Mouse (Mus musculus): ENCODE data around the gene Ubc. TPM values are rescaled to one million over a fixed set of nuclear protein-coding genes. Genes with fewer than 3 reads are reported as not detected.
A peak's percentile ranks its signal among the peaks of the same experiment; 100 is the strongest.
"Not testable (repeated sequence)": the region's sequence is repeated elsewhere in the genome, so short reads cannot be mapped to it uniquely, and the experiment has no call there.

Ubc gene
- 1,000 to 10,000 TPM in 1 of 2 experiments, 100 to 1,000 TPM in 1; 856 to 1,567 TPM for total RNA-seq (2021)

- DNase-seq: peak; percentile 91 to 94
- intact Hi-C loops (cut with DNase I): loop anchor here (2.0 kb wide), 1 partner anchor 15 kb away; no protein-coding TSS in a partner anchor
Measured at GRCm38 (mm10) chr5:125389579-125390441, at the start of gene Ubc. Gene Ubc, minus strand, starts transcription at chr5:125390202.

GRCm38 (mm10) chr5:125434347-125434746 lies 44.3 kb upstream of the Ubc start:
- intact Hi-C loops (cut with DNase I); DNase-seq: not testable (repeated sequence)

DNA sequence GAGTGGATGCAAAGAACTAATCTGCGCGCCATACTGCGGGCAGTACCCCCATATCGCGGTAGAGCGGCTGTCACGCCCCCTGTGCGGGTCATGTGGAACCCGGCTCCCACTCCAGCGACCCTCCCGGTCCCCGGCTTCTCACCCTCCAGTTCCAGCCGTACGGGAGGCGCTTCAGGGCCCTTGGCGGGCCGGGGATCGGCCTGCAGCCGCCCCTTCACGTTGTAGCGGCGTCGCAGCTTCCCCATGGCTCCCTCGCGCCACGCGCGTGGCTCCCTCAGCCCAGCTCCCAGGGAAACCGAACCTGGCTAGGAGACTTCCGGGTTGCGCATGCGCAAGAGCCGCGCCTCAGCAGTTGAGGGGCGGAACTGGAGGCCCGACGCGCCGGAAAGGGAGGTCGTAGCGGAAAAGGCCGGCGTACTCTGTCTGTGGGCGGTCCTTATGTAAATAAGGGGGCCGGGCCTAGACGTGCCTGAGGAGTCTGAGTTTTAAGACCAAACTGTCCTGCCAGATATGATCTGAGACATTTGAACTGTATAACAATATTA lies 43.9 kb upstream of the Ubc start, which contains the start of gene Dhx37:
TSS of gene Dhx37 (minus strand) at position 329 of the 545 bp plus-strand sequence.
- intact Hi-C loops (cut with DNase I): loop anchor here (2.0 kb wide), 1 partner anchor 19 kb away; no protein-coding TSS in a partner anchor
- peak; percentile 90 to 92 for DNase-seq

- intact Hi-C loops (cut with DNase I): loop anchor here (2.0 kb wide), 1 partner anchor 18 kb away; no protein-coding TSS in a partner anchor
- not testable (repeated sequence) for DNase-seq
Measured at GRCm38 (mm10) chr5:125432324-125432723, 42.3 kb upstream of the Ubc start.

DNA sequence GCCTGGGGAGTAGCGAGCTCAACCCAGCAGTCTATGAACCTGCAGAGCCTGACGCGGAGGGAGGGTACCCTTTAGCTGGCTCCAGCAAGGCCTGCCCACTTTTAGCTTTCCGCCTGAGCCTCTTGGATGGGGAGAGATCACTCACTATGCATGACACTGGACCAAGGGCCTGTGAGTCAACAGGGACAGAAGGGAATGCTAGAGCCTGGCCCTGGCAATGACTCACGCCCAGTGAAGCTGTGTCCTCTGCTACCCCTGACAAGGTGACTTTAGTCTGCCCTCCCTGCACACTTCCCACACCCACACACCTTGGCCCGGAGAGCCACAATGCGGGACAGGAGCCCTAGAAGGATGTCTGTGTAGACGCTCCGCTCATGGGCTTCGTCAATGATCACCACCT lies 36.3 kb upstream of the Ubc start:
- no peak for DNase-seq
- intact Hi-C loops (cut with DNase I): no loop called here

DNA sequence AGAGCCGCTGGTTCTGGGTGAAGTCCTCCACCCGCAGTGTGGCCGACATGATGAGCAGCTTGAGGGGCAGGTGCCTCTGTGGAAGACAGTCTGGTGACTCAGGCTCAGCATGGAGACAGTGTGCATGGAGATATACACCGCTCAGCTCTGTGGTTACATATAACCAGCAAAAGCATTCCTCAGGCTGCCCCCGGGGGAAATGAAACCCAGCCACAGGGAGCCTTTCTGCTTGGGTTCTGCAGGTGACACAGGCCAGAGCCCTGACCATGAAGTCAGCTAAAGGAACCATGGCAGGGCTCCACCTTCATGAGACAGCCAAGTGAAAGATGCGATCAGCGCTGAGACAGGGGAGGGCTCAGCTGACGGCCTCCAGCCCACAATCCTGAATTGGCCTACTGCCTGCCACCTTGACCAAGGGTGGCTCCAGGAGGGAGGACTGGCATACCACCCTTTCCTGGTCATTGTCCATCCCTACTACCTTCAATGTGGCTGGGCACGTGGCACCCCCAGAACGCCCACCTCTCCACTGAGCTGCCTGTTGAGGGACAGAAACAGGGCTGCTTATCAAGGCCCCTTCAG lies 35.8 kb upstream of the Ubc start:
- no peak for DNase-seq
- intact Hi-C loops (cut with DNase I): no loop called here

GRCm38 (mm10) chr5:125419124-125419523 lies 29.1 kb upstream of the Ubc start:
- no peak for DNase-seq
- intact Hi-C loops (cut with DNase I): no loop called here

DNA sequence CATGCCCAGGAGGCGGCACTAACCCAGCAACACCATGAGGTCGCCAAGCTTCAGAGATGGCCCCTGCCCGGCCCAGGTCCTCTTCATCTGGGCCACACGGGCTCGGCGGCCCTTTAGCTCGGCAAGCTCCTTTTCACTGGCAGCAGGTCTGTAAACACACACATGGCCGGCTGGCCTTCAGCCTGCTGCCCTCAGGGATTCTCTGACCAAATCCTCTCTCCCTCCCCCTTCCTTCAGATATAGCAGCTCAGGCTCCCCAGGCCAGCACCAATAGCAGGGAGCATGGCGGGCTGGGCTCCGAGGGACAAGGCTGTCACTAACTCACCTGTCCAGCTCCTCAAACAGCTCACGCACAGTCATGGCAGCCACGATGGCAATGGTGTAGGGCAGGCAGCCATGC lies 28.6 kb upstream of the Ubc start:
- DNase-seq: no peak

DNA sequence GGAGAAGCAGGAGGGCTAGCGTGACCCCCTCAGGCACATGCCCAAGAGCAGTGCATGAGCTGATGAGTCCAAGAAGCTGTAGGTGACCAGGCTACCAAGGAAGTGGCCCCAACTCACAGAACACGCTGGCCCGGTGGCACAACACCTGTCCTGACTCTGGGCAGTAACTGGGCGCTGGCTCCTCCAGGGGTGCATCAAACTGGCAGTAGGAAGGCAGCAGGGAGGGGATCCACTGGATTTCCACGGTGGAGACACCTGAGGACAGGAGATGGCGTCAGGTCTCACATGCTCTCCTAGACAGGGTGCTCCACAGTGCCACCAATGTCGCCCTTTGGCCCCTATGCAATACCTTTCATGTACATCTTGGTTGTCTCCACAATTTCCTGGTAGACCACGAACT lies 26.2 kb upstream of the Ubc start:
- intact Hi-C loops (cut with DNase I): no loop called here
- no peak for DNase-seq

More for the DNA sequence above, 28.6 kb upstream of the Ubc start:
- intact Hi-C loops (cut with DNase I): no loop called here

DNA sequence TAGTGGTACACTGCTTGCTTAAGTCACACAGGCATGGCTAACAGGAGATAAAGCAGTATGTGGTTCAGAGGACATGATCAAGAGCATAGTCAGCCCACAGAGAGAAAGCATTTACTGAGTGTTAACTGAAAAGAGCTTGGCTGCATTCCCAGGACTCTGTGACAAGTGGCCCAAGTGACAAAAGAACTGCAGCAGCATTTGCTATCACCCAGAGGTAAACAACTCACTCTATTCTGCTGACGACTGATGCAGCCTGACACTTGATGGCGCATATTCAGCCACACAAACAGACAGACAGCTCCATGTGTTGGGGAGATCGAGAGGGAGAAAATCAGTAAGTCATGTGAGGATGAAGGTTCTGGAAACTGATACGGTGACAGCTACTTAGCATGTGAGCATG lies 23.8 kb upstream of the Ubc start:
- DNase-seq: no peak
- intact Hi-C loops (cut with DNase I): loop anchor here (2.0 kb wide), 2 partner anchors 19 to 49 kb away; no protein-coding TSS in a partner anchor

DNA sequence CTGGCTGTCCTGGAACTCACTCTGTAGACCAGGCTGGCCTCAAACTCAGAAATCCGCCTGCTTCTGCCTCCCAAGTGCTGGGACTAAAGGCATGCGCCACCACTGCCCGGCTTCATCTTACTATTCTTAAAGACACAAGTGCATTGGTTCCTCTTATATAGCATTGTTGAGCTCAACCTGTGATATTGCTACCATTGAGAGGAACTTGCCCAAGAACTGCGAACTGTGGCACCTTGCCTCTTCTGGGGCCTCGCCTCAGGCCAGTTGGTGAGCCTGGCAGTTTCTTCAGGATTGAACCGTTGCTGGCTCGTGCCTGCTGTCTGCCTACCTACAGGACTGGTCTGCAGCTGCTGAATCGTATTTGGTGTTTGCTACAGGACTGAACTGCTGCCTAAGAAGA lies 22.5 kb upstream of the Ubc start:
- not testable (repeated sequence) for DNase-seq
- intact Hi-C loops (cut with DNase I): loop anchor here (2.0 kb wide), 1 partner anchor 50 kb away; no protein-coding TSS in a partner anchor

GRCm38 (mm10) chr5:125411972-125412530 lies 22.0 kb upstream of the Ubc start:
- peak; percentile 53 to 75 for DNase-seq
- intact Hi-C loops (cut with DNase I): loop anchor here (2.0 kb wide), 1 partner anchor 51 kb away; no protein-coding TSS in a partner anchor

DNA sequence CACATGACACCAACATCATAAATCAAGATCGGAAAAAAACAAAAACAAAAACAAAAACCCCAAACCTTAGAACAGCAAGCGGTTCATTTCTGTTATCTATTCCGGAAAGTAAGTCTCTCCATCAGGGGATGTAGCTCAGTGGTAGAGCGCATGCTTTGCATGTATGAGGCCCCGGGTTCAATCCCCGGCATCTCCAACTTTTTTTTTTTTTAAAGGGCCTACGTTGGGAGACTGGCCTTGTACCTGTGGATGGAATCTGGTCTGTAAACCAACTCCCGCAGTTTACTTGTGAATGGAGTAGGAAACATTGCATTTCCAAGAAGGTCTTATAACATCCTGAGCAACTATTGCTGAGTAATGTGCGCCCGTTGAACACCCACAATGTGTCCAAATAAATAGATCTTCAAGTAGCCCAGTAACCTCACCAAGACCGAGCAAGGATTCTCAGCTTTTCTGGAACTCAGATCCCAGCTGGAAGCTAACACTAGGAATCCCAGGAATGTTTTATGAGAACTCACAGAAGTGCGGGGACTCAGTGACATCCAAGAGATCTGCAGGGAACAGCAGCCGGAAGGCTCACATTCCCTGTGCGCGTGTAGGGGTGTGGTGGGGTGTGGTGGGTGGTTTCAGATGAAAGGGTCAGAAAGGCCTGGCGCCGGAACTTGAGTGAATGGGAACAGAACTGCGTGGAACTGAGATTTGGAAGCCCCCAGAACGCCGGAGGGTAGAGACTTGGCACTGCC lies 19.5 kb upstream of the Ubc start:
- DNase-seq: peak in 1 of 2 experiments; percentile 35
- intact Hi-C loops (cut with DNase I): no loop called here

DNA sequence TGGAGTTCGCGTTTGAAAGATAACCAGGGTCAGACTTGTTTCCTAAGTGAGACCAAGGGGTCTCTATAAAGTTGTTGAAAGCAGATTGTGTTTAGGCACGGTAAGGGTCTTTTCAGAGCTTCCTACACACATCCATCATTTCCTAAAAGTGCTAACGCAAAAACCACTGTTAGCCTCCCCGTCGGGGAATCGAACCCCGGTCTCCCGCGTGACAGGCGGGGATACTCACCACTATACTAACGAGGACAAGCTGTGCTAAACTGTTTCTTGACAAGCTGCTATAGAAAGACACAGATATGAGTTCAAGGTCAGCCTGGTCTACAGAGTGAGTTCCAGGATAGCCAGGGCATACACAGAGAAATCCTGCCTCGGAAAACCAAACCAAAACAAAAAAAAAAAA lies 18.8 kb upstream of the Ubc start:
- intact Hi-C loops (cut with DNase I): no loop called here
- DNase-seq: peak; percentile 81 to 87

GRCm38 (mm10) chr5:125407910-125408575 lies 18.0 kb upstream of the Ubc start:
- DNase-seq: peak in 1 of 2 experiments; percentile 14
- intact Hi-C loops (cut with DNase I): no loop called here

- intact Hi-C loops (cut with DNase I): no loop called here
- no peak for DNase-seq
Measured at GRCm38 (mm10) chr5:125407020-125407830, 17.2 kb upstream of the Ubc start.

DNA sequence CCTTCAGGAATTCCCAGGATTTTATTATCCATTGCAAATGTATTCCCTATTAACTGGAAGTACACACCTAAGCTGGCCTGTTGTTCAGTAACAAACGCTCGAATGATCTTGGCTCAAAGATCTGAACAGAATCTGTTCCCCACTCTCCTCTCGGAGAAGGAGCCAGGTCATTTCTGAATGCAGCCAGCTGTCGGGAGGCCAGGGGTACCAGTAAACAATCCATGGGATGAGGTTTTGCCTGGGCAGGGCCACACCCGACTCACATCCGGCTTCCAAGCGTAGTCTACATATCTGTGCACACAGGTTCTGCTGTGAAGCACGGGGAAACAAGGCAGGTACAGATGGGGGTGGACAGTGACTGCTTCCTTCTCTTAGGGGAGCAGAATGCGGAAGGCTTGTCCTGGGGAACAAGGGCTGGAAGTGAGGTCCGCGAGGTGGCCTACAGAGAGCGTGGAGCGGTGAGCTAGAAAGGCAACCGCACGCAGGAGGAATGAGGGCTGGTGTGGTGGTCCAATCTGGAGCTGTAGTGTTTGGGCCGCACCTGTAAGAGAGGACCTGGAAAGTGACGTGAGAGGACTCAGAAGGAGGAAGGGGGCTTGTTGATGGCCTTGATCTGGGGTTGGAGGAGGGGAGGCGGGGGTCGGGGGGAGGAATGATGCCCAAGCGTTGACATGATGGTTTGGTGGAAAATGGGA lies 16.5 kb upstream of the Ubc start:
- intact Hi-C loops (cut with DNase I): no loop called here
- peak; percentile 72 to 84 for DNase-seq
